Mouse (Mus musculus) cerebellum, postnatal 10 days (tissue): Measurements from ENCODE around the gene Aptx.
A peak's percentile ranks its signal among the peaks of the same experiment; 100 is the strongest.

Experiments
- DNase-seq, 2 experiments: peaks; one replicate each; pipeline ENCODE4 v3.0.0; 2021; ENCODE audit warnings: mixed read lengths in 2 of 2

Aptx gene

GRCm38 (mm10) chr4:40702797-40703709 lies at the start of gene Aptx:
Aptx (minus strand) TSS chr4:40703194.
- DNase-seq: peak; percentile 97 to 98

DNA sequence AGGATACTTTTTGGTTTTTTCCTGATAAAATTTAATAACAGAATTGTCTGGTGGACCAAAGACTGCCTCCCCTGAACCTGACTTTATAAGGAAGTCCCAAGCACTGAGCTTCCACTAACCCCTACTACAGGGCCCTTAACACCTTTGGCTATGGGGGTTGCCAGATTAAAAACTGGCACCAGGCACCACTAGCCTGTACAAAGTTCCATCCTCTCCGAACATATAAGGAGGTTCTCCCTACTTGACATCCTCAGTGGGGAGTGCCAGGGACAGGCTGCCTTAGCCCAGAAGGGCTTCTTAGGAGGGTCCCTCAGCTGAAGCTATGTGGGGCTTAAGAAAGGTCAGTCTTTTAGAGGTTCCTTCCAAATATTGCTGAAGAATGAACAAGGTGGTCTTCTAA lies 32.4 kb upstream of the Aptx start:
- DNase-seq: no peak

GRCm38 (mm10) chr4:40731262-40731661 lies 28.3 kb upstream of the Aptx start:
- no peak for DNase-seq

DNA sequence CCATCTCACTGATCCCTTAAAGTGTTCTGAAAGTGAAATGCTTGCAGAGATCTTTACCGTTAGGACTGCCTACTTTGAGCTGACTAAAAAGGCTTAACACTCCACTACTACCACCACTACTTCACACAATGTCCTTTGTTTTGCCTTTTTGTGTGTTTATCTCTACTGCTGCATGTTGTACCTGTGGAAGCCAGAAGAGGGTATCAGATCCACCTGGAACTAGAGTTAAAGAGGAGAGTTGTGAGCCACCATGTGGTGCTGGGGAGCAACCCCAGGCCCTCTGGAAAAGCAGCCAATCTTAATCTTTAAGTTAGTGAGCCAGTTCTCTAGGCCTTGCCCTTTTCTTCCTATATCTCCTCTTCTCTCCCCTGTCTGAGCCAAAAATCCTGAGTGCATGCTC lies 24.3 kb upstream of the Aptx start:
- no peak for DNase-seq

GRCm38 (mm10) chr4:40725554-40725953 lies 22.6 kb upstream of the Aptx start:
- no peak for DNase-seq

GRCm38 (mm10) chr4:40725141-40725540 lies 22.1 kb upstream of the Aptx start:
- DNase-seq: no peak

DNA sequence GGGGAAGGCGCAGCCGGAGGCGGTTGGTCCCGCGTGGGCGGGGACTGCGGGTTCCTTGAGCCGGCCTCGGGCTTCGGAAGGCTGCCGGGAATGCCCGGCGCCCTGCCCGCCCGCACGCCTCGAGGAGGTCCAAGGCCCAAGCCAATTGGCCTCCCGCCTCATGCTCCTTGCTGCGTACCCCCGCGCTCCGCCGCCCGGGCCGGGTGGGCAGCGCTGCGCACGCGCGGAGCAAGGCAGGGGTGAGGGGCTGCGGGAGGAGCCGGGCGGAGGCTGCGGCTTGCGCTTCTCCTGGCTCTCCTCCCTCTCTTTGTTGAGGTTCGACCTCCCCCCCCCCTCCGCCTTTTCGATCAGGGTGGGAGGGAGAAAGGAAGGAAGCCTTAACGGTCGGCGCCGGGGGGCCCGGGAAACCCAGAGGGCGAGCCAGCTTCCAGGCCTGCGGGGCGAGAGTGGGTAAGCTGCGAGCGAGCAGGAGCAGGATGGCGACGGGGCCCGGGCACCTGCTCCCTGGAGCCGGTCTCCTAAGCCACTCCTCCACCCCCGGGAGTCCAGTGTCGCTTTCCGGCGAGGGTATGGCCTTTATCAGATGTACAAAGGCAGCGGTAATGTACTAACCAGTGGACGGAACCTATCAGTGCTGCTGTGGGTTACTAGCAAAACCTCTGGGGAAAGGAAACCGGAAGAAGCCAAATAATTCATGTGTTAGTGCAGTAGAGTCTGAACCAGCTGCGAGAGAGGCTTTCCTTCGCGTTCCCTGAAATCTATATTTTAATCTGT lies 19.9 kb upstream of the Aptx start:
- peak; percentile 93 to 95 for DNase-seq

DNA sequence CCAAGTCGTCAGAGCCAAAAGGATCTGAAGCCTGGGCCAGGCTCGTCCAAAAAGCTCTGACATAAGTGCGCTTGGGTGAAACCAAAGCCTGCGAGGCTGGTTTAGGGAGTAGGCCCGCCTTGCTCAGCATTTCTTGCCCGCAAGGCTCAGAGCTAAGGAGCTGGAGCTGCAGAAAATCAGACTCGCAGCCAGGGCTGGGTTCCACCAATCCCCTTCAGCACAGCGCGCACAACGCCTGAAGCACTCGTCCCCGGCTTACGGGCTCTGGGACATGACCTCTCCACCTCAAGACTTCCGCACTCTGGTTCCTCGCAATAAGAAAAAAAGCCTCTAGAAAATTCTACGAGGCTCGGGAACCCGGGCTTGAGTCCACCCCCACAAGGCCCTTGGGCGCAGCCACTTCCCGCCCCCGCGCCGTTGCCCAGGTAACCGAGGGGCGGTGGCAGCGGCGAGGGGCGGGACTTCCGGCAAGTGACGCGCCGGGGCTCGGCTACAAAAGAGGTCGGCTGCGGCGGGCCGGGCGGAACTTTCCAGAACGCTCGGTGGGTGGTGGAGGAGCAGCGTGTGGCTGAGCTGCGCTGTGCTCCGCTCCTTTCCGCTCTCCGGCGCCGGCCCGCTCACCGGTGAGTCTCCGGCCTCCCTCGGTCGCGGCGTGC lies 19.1 kb upstream of the Aptx start, which contains the start of gene Dnaja1:
Gene Dnaja1, plus strand, starts transcription at position 140 of the 656 bp plus-strand sequence.
- DNase-seq: peak; percentile 99

DNA sequence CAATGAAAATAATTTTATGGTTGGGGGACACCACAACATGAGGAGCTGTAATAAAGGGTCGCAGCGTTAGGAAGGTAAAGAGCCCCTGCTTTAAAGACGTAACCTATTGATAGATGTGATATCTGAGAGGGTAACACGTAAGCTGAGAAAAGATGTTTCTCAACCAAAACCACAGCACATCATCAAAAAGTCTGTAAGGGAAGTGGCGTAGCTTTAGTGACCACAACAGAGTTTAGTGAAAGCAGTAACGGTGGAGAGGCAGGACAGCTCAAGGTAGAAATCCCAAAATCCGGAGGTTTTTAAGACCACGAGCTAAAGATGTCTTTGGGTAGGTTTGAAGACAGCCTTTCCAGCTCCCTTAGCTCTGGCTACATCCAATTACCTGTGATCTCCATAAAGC lies 17.9 kb upstream of the Aptx start:
- DNase-seq: no peak

DNA sequence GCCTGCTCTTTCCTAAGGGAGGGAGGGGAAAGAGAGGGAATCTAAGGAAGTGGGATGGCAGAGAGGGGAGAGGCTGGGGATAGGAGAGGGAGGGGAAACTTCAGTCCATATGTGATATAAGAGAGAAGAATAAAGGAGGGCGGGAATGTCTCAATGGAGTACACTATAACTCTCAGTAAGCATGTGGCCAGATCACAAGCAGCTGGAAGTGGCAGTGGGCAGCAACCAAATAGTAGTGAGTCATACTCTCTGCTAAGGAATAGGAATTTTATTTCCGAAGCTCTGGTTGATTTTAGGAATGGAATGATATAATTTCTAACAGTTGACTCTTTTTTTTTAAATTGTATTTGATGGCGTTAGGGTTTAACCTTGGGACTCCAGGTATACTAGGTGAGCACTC lies 14.1 kb upstream of the Aptx start:
- DNase-seq: no peak

DNA sequence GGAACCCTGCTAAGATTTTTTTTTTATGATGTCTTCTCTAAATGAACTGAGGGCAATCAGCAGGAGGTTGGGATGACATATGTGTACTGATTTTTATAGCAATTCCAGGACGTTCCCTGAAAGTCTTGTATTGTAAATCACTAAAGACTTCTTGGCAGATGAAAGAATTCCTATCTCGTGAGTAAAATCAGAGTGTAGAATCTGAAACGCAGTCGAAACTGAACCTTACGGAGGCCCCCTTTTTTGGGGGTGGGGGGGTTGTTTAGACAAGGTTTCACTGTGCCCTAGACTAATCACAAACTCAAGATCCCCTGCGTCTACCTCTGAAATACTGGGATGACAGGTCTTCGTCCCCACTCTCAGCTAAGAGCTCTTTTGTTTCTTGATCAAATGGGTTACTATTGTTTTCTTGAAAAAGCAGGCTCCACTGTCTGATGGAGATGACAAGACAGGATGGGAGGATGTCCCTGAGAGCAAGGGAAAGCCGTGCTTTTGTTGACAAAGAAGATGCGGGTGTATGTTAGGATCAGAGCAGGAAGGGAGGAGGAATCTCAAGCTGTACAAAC lies 799 bp upstream of the Aptx start:
- DNase-seq: peak; percentile 19 to 49

DNA sequence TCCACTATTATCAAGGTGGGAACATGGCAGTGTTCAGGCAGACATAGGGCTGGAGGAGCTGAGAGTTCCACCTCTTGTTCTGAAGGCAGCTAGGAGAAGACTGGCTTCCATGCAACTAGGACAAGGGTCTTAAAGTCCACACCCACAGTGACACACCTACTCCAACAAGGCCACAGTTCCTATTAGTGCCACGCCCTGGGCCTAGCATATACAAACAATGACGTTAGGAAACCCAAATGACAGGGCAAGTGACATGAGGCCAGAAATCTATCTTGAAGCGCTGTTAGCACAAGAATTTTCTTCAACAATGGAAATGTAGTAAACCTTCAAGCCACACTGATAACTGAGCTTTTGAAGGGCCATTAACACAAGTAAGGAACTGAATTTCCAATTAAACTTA lies 1.2 kb downstream of the Aptx start:
- no peak for DNase-seq

DNA sequence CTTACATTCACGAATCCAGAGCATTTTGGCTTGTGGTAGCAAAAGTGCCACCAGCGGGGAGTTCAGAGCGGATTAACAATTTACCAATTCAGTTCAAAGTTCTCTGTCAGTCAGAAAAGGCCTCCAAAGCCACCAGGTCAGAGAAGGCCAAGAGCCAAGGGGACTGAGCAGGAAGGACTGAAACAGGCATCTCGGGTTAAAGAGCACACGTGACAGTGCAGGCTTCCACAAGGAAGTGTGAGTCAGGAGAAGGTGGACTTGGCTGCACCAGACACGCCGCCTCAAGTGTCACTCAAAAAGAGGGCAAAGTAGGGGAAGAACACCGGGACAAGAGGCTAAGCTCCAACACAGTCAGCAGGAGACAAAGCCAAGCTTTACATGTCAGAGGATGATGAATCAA lies 2.8 kb downstream of the Aptx start:
- no peak for DNase-seq

GRCm38 (mm10) chr4:40697059-40697458 lies 5.9 kb downstream of the Aptx start:
- DNase-seq: no peak

- DNase-seq: no peak
These were observed 11.9 kb downstream of the Aptx start for GRCm38 (mm10) chr4:40691100-40691499.

DNA sequence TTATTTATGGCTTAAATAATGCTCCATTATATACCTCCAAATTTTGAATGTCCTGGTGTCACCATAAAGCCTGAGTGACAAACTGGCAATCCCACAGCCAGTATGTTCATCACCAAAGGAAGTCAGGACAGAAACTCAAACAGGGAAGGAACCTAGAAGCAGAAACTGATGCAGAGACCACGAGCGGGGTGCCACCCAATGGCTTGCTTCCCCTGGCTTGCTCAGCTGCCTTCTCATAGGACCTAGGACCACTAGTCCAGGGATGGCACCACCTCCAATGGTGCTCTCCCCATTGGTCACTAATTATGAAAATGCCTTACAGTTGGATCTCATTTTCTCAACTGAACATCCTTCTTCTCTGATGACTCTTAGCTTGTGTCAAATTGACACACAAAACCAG lies 19.7 kb downstream of the Aptx start:
- no peak for DNase-seq

DNA sequence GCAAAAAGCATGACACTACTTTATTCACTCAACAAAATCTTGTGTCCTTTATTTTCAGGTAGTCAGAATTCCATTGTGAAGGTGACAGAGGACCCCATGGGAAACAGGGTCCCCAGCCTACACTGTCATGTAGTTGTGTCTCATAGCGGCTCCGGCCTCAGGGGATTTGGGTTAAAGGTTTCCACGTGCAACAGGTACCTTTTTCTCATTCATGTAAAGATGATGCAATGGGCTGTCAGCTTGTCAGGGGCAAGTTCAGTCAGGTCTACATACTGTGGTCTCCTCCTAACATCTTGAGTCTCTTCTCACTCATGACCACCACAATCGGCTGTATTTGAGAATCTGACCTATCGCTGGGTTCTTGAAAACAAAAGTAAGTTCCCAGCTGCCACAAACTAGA lies 20.6 kb downstream of the Aptx start:
- no peak for DNase-seq

- peak; percentile 79 to 85 for DNase-seq
These were observed 21.1 kb downstream of the Aptx start for GRCm38 (mm10) chr4:40681908-40682307.

GRCm38 (mm10) chr4:40680250-40680860 lies 22.6 kb downstream of the Aptx start:
- peak; percentile 52 to 63 for DNase-seq

DNA sequence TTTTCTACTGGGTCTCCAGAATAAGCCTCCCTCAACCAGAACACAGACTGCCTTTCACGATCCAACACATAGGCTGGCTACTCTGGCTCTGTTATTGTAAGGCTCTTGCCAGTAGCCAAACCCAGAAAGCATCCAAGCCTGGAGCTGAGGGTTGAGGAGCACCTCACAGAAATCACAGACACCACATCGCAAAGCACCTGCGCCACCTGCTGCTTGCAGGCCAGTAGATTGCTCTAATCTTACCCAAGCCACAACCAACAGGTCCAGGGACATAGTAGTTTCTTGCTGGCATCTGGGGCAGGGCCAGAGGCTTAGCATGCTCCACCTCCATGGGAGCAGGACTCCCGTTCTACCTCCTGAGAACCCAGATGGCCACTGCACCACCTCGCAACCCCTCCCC lies 25.9 kb downstream of the Aptx start:
- peak; percentile 51 to 62 for DNase-seq

DNA sequence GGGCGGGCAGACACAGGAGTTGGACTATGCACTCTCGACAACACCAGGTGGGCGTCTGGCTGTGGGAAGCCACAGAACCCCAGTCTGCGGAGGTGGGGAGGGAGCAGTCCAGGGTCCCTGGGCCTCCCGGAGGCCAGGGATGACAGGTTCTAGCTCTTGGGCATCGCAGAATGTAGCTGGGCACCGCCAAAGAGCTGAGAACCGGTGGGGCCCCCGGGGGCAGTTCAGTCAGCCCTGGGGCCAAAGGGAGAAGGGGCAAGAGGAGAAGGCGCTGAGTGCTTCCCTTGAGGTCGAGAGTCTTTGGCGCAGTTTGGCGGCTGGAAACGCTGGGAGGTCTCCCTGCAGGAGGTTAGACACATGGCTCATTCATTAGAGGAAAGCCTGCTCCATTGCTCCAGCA lies 26.7 kb downstream of the Aptx start:
- no peak for DNase-seq

GRCm38 (mm10) chr4:40673526-40673925 lies 29.5 kb downstream of the Aptx start:
- no peak for DNase-seq
